30 mouse cellular contexts compared by ENCODE assay signal in genomic region chr15:89488182-89488581, GRCm38 (mm10). TPM values are rescaled to one million over a fixed set of nuclear protein-coding genes. Genes with fewer than 3 reads are reported as not detected.
A peak's percentile ranks its signal among the peaks of the same experiment; 100 is the strongest.
DNase-seq lines count a peak whose midpoint lies in the region; ATAC-seq and TF ChIP-seq lines count a peak whose summit lies in the region.
"Had no signal": no experiment of that assay in that cellular context is flagged by ENCODE, and none has a peak within 500 bp of the region (broad histone marks: within the 10 kb centered on the region; RNA-seq: fewer than 3 reads in every experiment).

No protein-coding gene starts in this region.

- H3K4me3 ChIP-seq in heart, adult 2 months, result no peak overlapping the region
- H3K4me3 ChIP-seq in E14TG2a.4 (replicated peaks; ENCODE audit: low read length), result peak overlapping the region; percentile 62
- H3K4me3 ChIP-seq in ES-E14 (ENCODE audit: insufficient read depth in 1 of 2, low read depth in 1 of 2, low read length in 2 of 2, poor library complexity in 1 of 2, severe bottlenecking in 1 of 2), result peak overlapping the region; percentile 12 to 22; a peak in 3 of 4 replicates
- H3K4me3 ChIP-seq in forebrain, embryonic 15.5 days, result no peak overlapping the region
- H3K4me3 ChIP-seq in midbrain, postnatal 0 days (ENCODE audit: low read depth, low read length), result no peak overlapping the region
- H3K4me3 ChIP-seq: forebrain, embryonic 10.5 days; forebrain, embryonic 13.5 days; gastrocnemius, adult 2 months; heart, embryonic 12.5 days; heart, embryonic 15.5 days had no signal

- no peaks in the 10 kb centered on the region for H3K27me3 ChIP-seq in heart, adult 2 months (ENCODE audit: control insufficient read depth, insufficient read depth, low read length)
- peaks cover 12% of the 10 kb centered on the region; the same call in 1 of the 2 replicates for H3K27me3 ChIP-seq in E14TG2a.4 (ENCODE audit: insufficient read depth, low read length)
- no peaks in the 10 kb centered on the region for H3K27me3 ChIP-seq in forebrain, embryonic 15.5 days
- no peaks in the 10 kb centered on the region for H3K27me3 ChIP-seq in midbrain, postnatal 0 days (ENCODE audit: insufficient read depth, low read length)
- H3K27me3 ChIP-seq: forebrain, embryonic 13.5 days; heart, embryonic 12.5 days; heart, embryonic 15.5 days had no signal

- H3K9me3 ChIP-seq in E14TG2a.4 (ENCODE audit: low read length) (no peaks in the 10 kb centered on the region), ES-E14 (ENCODE audit: control insufficient read depth, insufficient read depth, low read depth, low read length) (no peaks in the 10 kb centered on the region)
- no peaks in the 10 kb centered on the region for H3K9me3 ChIP-seq in forebrain, embryonic 15.5 days
- no peaks in the 10 kb centered on the region for H3K9me3 ChIP-seq in midbrain, postnatal 0 days (ENCODE audit: low read length)
- H3K9me3 ChIP-seq: forebrain, embryonic 10.5 days; heart, embryonic 12.5 days; heart, embryonic 15.5 days had no signal

- intact Hi-C loops in heart, adult 2 months (cut with DNase I), result no loop called here
- intact Hi-C loops in heart, postnatal 10 days (cut with DNase I), result no loop called here

- no peaks in the 10 kb centered on the region for H3K36me3 ChIP-seq in heart, adult 2 months (ENCODE audit: control insufficient read depth, insufficient read depth, low read length)
- H3K36me3 ChIP-seq in E14TG2a.4 (ENCODE audit: insufficient read depth, low read length) (no peaks in the 10 kb centered on the region), ES-E14 (ENCODE audit: control insufficient read depth, insufficient read depth, low read length, poor library complexity, severe bottlenecking) (no peaks in the 10 kb centered on the region)
- no peaks in the 10 kb centered on the region for H3K36me3 ChIP-seq in forebrain, embryonic 15.5 days
- H3K36me3 ChIP-seq in midbrain, postnatal 0 days (ENCODE audit: insufficient read depth, low read length), result no peaks in the 10 kb centered on the region
- H3K36me3 ChIP-seq: forebrain, embryonic 10.5 days; heart, embryonic 12.5 days; heart, embryonic 15.5 days had no signal

- no peaks in the 10 kb centered on the region for H3K79me2 ChIP-seq in heart, adult 2 months (replicated peaks; ENCODE audit: control insufficient read depth, insufficient read depth, low read length)

- TF ChIP-seq POLR2A in heart, adult 2 months (IDR thresholded peaks at IDR 0.05; ENCODE audit: insufficient read depth, low read depth, low read length), result no peak

- peaks cover 9% of the 10 kb centered on the region for H3K4me1 ChIP-seq in heart, adult 2 months (ENCODE audit: control insufficient read depth, insufficient read depth, low read length)
- H3K4me1 ChIP-seq in E14TG2a.4 (replicated peaks; ENCODE audit: low read depth, low read length) (peaks cover 26% of the 10 kb centered on the region), ES-E14 (ENCODE audit: control insufficient read depth in 2 of 2, insufficient read depth in 2 of 2, low read length in 2 of 2, poor library complexity in 1 of 2) (peaks cover 2 to 12% of the 10 kb centered on the region in 2 experiments; a peak in 1 of 4 replicates)
- H3K4me1 ChIP-seq in forebrain, embryonic 15.5 days, result no peaks in the 10 kb centered on the region
- H3K4me1 ChIP-seq in midbrain, postnatal 0 days (ENCODE audit: insufficient read depth, low read length), result no peaks in the 10 kb centered on the region
- H3K4me1 ChIP-seq: forebrain, embryonic 10.5 days; forebrain, embryonic 13.5 days; heart, embryonic 12.5 days had no signal

- H3K9ac ChIP-seq in heart, adult 2 months (ENCODE audit: low read depth, low read length), result no peak overlapping the region
- no peak overlapping the region for H3K9ac ChIP-seq in ES-E14 (ENCODE audit: insufficient read depth, low read depth, low read length, poor library complexity, severe bottlenecking)
- no peak overlapping the region for H3K9ac ChIP-seq in forebrain, embryonic 15.5 days (replicated peaks)
- H3K9ac ChIP-seq in midbrain, postnatal 0 days (replicated peaks; ENCODE audit: low read length, poor library complexity, severe bottlenecking), result no peak overlapping the region
- H3K9ac ChIP-seq: forebrain, embryonic 13.5 days; forebrain, postnatal 0 days; heart, embryonic 12.5 days; heart, embryonic 15.5 days; hindbrain, embryonic 14.5 days had no signal

- 59% methylated on average over 12 of the region's 12 CpGs for WGBS in heart, adult 2 months
- WGBS in forebrain, embryonic 15.5 days, result 84% methylated on average over 12 of the region's 12 CpGs
- WGBS in midbrain, postnatal 0 days, result 84% methylated on average over 12 of the region's 12 CpGs

- TF ChIP-seq EP300 in heart, adult 2 months (IDR thresholded peaks at IDR 0.05; ENCODE audit: insufficient read depth, low read depth, low read length), result no peak

- H3K4me2 ChIP-seq in forebrain, embryonic 15.5 days (replicated peaks), result no peak overlapping the region
- H3K4me2 ChIP-seq in midbrain, postnatal 0 days (ENCODE audit: low read depth, low read length, poor library complexity, severe bottlenecking), result no peak overlapping the region
- H3K4me2 ChIP-seq: forebrain, embryonic 13.5 days; heart, embryonic 12.5 days; heart, embryonic 15.5 days; hindbrain, embryonic 14.5 days had no signal

- ATAC-seq in forebrain, embryonic 15.5 days (replicated peaks), result no peak
- no peak for ATAC-seq in midbrain, postnatal 0 days (ENCODE audit: low FRiP score)
- ATAC-seq: activated CD4-positive, CD25-positive, alpha-beta regulatory T cell, adult 4 months; forebrain, embryonic 13.5 days; forebrain, postnatal 0 days had no signal

- no peak for DNase-seq in heart, adult 2 months
- no peak for DNase-seq in heart, postnatal 10 days
- DNase-seq in ES-E14 (ENCODE audit: low read depth, low spot score), result no peak
- no peak for DNase-seq in midbrain, postnatal 0 days (ENCODE audit: low spot score)
- DNase-seq: adrenal gland, postnatal 10 days; adrenal gland, postnatal 36 days; cerebellum, adult 11-12 months; cerebellum, adult 8-10 months; cerebellum, postnatal 10 days; cerebellum, postnatal 36 days; embryo, embryonic 11 days; forebrain, postnatal 0 days; gastrocnemius, adult 2 months; gastrocnemius, postnatal 14 days; heart, postnatal 14 days; heart, postnatal 4 days; kidney, adult 11 months; kidney, adult 8-10 months had no signal

- no peak for TF ChIP-seq CTCF in heart, adult 2 months (IDR thresholded peaks at IDR 0.05)
- no peak for TF ChIP-seq CTCF in E14TG2a.4 (conservative IDR thresholded peaks at IDR 0.05; ENCODE audit: low read length)
- TF ChIP-seq CTCF in midbrain, postnatal 0 days (IDR thresholded peaks at IDR 0.05), result no peak

- in situ Hi-C loops in ES-E14 (cut with MboI; ENCODE audit: low sequenced_read_pairs in 2 of 2, unreplicated experiment in 2 of 2), result no loop called here

- H3K27ac ChIP-seq in heart, adult 2 months, result peak overlapping the region; percentile 32
- no peak overlapping the region for H3K27ac ChIP-seq in ES-E14 (ENCODE audit: insufficient read depth, low read depth, low read length, poor library complexity, severe bottlenecking)
- no peak overlapping the region for H3K27ac ChIP-seq in forebrain, embryonic 15.5 days (replicated peaks)
- H3K27ac ChIP-seq in midbrain, postnatal 0 days (ENCODE audit: low read depth, low read length), result no peak overlapping the region
- H3K27ac ChIP-seq: forebrain, embryonic 10.5 days; forebrain, embryonic 13.5 days; gastrocnemius, adult 2 months; heart, embryonic 15.5 days; hindbrain, embryonic 14.5 days had no signal

TF ChIP-seq in ES-E14, 5 proteins besides CTCF, POLR2A, EP300 and RAD21 (continues in another document):
- TF ChIP-seq ZNF384 (IDR thresholded peaks at IDR 0.05; ENCODE audit: low read depth, low read length) (no peak), ZC3H11A (IDR thresholded peaks at IDR 0.05; ENCODE audit: borderline replicate concordance, low read depth, low read length) (no peak)

RNA-seq across cellular contexts. Expression of gene Arsa, which starts 11.0 kb away (rescaled TPM):
- 10 to 100 TPM; 11.1 to 13.5 TPM for total RNA-seq in heart, adult 2 months (2021)
- 19.5 and 22.1 TPM in 2 replicates for polyA plus RNA-seq in heart, adult 2 months (2012; rRNA removed)
- 10 to 100 TPM; 18.1 to 18.4 TPM for total RNA-seq in heart, postnatal 10 days (2021)
- total RNA-seq in ES-E14 (2012; rRNA removed), result 11.7 and 15.2 TPM in 2 replicates
- 23.6 and 23.8 TPM in 2 replicates for polyA plus RNA-seq in forebrain, embryonic 15.5 days (2015; fragmentation: Nextera tagmentation; extraction: Ambion mirVana)
- total RNA-seq in midbrain, postnatal 0 days (2014; rRNA removed), result 31.0 and 34.0 TPM in 2 replicates
- polyA plus RNA-seq in midbrain, postnatal 0 days (2015; fragmentation: Nextera tagmentation; extraction: Ambion mirVana), result 32.4 and 37.1 TPM in 2 replicates

RNA-seq across cellular contexts. Expression of gene Shank3, which starts 11.2 kb away (rescaled TPM):
- total RNA-seq in heart, adult 2 months (2021), result 10 to 100 TPM; 44.3 to 52.2 TPM
- polyA plus RNA-seq in heart, adult 2 months (2012; rRNA removed), result 29.6 and 31.0 TPM in 2 replicates
- 10 to 100 TPM; 82.6 to 86.1 TPM for total RNA-seq in heart, postnatal 10 days (2021)
- total RNA-seq in ES-E14 (2012; rRNA removed), result 6.4 and 6.7 TPM in 2 replicates
- 10.7 and 13.0 TPM in 2 replicates for polyA plus RNA-seq in forebrain, embryonic 15.5 days (2015; fragmentation: Nextera tagmentation; extraction: Ambion mirVana)
- total RNA-seq in midbrain, postnatal 0 days (2014; rRNA removed), result 61.5 and 63.2 TPM in 2 replicates
- polyA plus RNA-seq in midbrain, postnatal 0 days (2015; fragmentation: Nextera tagmentation; extraction: Ambion mirVana), result 8.1 and 12.6 TPM in 2 replicates
- polyA plus RNA-seq: activated CD4-positive, CD25-positive, alpha-beta regulatory T cell, adult 4 months had no signal

RNA-seq across cellular contexts. Expression of gene Mapk8ip2, which starts 34.5 kb away (rescaled TPM):
- total RNA-seq in heart, adult 2 months (2021), result under 1 TPM in 1 of 2 experiments, not detected in 1; 0.16 TPM
- polyA plus RNA-seq in heart, adult 2 months (2012; rRNA removed), result 0.18 and 0.29 TPM in 2 replicates
- under 1 TPM; 0.05 to 0.12 TPM for total RNA-seq in heart, postnatal 10 days (2021)
- total RNA-seq in ES-E14 (2012; rRNA removed), result 4.6 and 7.8 TPM in 2 replicates
- polyA plus RNA-seq in forebrain, embryonic 15.5 days (2015; fragmentation: Nextera tagmentation; extraction: Ambion mirVana), result 65.0 and 68.2 TPM in 2 replicates
- 100 and 110 TPM in 2 replicates for total RNA-seq in midbrain, postnatal 0 days (2014; rRNA removed)
- polyA plus RNA-seq in midbrain, postnatal 0 days (2015; fragmentation: Nextera tagmentation; extraction: Ambion mirVana), result 68.0 and 68.8 TPM in 2 replicates

RNA-seq across cellular contexts. Expression of gene Chkb, which starts 58.5 kb away (rescaled TPM):
- 10 to 100 TPM; 46.8 to 48.2 TPM for total RNA-seq in heart, adult 2 months (2021)
- 81.3 and 91.7 TPM in 2 replicates for polyA plus RNA-seq in heart, adult 2 months (2012; rRNA removed)
- 10 to 100 TPM; 71.8 to 73.9 TPM for total RNA-seq in heart, postnatal 10 days (2021)
- 29.0 and 42.6 TPM in 2 replicates for total RNA-seq in ES-E14 (2012; rRNA removed)
- 70.5 and 75.8 TPM in 2 replicates for polyA plus RNA-seq in forebrain, embryonic 15.5 days (2015; fragmentation: Nextera tagmentation; extraction: Ambion mirVana)
- total RNA-seq in midbrain, postnatal 0 days (2014; rRNA removed), result 65.3 and 66.2 TPM in 2 replicates
- polyA plus RNA-seq in midbrain, postnatal 0 days (2015; fragmentation: Nextera tagmentation; extraction: Ambion mirVana), result 101 and 103 TPM in 2 replicates

RNA-seq across cellular contexts. Expression of gene Gm44502, which starts 58.7 kb away (rescaled TPM):
- total RNA-seq in heart, adult 2 months (2021), result 1 to 10 TPM; 5.5 to 9.5 TPM
- polyA plus RNA-seq in heart, adult 2 months (2012; rRNA removed), result 2.1 and 2.5 TPM in 2 replicates
- total RNA-seq in heart, postnatal 10 days (2021), result 10 to 100 TPM; 14.6 to 15.4 TPM
- total RNA-seq in ES-E14 (2012; rRNA removed), result 0.36 TPM in 1 of 2 replicates, not detected in the other
- polyA plus RNA-seq in forebrain, embryonic 15.5 days (2015; fragmentation: Nextera tagmentation; extraction: Ambion mirVana), result 0.29 TPM in 1 of 2 replicates, not detected in the other
- total RNA-seq in midbrain, postnatal 0 days (2014; rRNA removed), result 0.85 and 0.93 TPM in 2 replicates
- not detected in 2 replicates for polyA plus RNA-seq in midbrain, postnatal 0 days (2015; fragmentation: Nextera tagmentation; extraction: Ambion mirVana)
- polyA plus RNA-seq: activated CD4-positive, CD25-positive, alpha-beta regulatory T cell, adult 4 months; embryonic facial prominence, embryonic 11.5 days; embryonic facial prominence, embryonic 14.5 days; forebrain, embryonic 10.5 days; forebrain, embryonic 13.5 days; forebrain, postnatal 0 days; hindbrain, embryonic 11.5 days; hindbrain, embryonic 14.5 days; intestine, embryonic 14.5 days had no signal

Comparison
In these comparisons a context has a peak if more than half of its experiments do, and no peak if none do; other contexts are left out.
1. H3K4me3 ChIP-seq: peak in E14TG2a.4 (single experiment) and ES-E14 (2 of 2); none in heart, adult 2 months (single experiment), forebrain, embryonic 15.5 days (single experiment) and midbrain, postnatal 0 days (single experiment).
2. RNA of gene Mapk8ip2, which starts 34.5 kb away (total RNA-seq): 100 to 110 TPM in midbrain, postnatal 0 days; 4.6 to 7.8 TPM in ES-E14, 0.16 TPM in heart, adult 2 months and 0.05 to 0.12 TPM in heart, postnatal 10 days; every median in the first group is over 10 times any median in the second.